Mouse (Mus musculus) kidney, adult 2 months (tissue): ENCODE measurements around the gene Mdk. TPM values are rescaled to one million over a fixed set of nuclear protein-coding genes. Genes with fewer than 3 reads are reported as not detected.

ENCODE experiments used
- DNase-seq: peaks from one replicate; pipeline ENCODE4 v3.0.0; 2021
- H3K27ac ChIP-seq: fragments of 200-500 bp; 2 replicates; pipeline ENCODE4 v1.5.1; 2012; ENCODE audit warnings: low read depth, low read length, control low read depth, inconsistent platforms; ENCODE audit not compliant: insufficient read depth
- H3K27me3 ChIP-seq: fragments of 200-500 bp; replicated peaks from 2 replicates; pipeline ENCODE4 v1.6.1; 2012; ENCODE audit warnings: mild to moderate bottlenecking, moderate library complexity, low read length, inconsistent platforms; ENCODE audit not compliant: control insufficient read depth, insufficient read depth
- H3K36me3 ChIP-seq: fragments of 200-500 bp; 2 replicates; pipeline ENCODE4 v1.6.1; 2012; ENCODE audit warnings: mild to moderate bottlenecking, moderate library complexity, low read length, inconsistent platforms; ENCODE audit not compliant: control insufficient read depth, insufficient read depth
- H3K4me1 ChIP-seq: fragments of 200-500 bp; 2 replicates; pipeline ENCODE4 v1.6.1; 2011; ENCODE audit warnings: low read length; ENCODE audit not compliant: control insufficient read depth, insufficient read depth
- H3K4me3 ChIP-seq: fragments of 200-500 bp; 2 replicates; pipeline ENCODE4 v1.5.1; 2011; ENCODE audit warnings: mild to moderate bottlenecking, low read depth, low read length, control low read depth; ENCODE audit not compliant: insufficient read depth
- CTCF ChIP-seq: fragments of 200-500 bp; conservative IDR thresholded peaks from 2 replicates; pipeline ENCODE4 v1.5.1; 2011; ENCODE audit warnings: low read depth, mild to moderate bottlenecking, control low read depth, low read length, moderate library complexity, mixed read lengths; ENCODE audit not compliant: insufficient read depth, insufficient read length
- POLR2A ChIP-seq: fragments of 200-500 bp; IDR thresholded peaks from one replicate; pipeline ENCODE4 v1.6.1; 2011; ENCODE audit warnings: low read depth, low read length, control low read depth
- WGBS: fragments of 180-500 bp; shearing (Covaris S2); methylation state at CpG from one replicate; pipeline ENCODE4 v1.1.7; 2018; 5-methylcytosine and 5-hydroxymethylcytosine counted together
- polyA plus RNA-seq: library from polyadenylated mRNA; depleted of rRNA; stranded (reverse); fragments of >200 nt; gene quantifications from 2 replicates; pipeline ENCODE4 v1.2.3, GENCODE M21; 2012

The Mdk gene
- polyA plus RNA-seq, 1 experiment = 80.1 TPM

GRCm38 (mm10) chr2:91921790-91922570, 10.1 kb downstream of the Mdk start:
- Histone ChIP-seq H3K27ac (no peak overlapping the region), H3K4me1 (peaks cover 3% of the 10 kb centered on the region; the same call in 1 of the 2 replicates), H3K27me3 (peaks cover 4% of the 10 kb centered on the region; the same call in 1 of the 2 replicates), H3K4me3 (peak overlapping the region; percentile 48), H3K36me3 (no peaks in the 10 kb centered on the region)
- WGBS = under 1% methylated on average over 63 of the region's 64 CpGs
- DNase-seq = peak; percentile 49
- TF ChIP-seq CTCF = 0 out of 2 replicates have a peak, but pooled peaks have one; percentile 20
- TF ChIP-seq POLR2A = no peak

- Histone ChIP-seq H3K27ac (no peak overlapping the region), H3K36me3 (no peaks in the 10 kb centered on the region), H3K27me3 (peaks cover 4% of the 10 kb centered on the region; the same call in 1 of the 2 replicates), H3K4me3 (peak overlapping the region; percentile 48; the same call in 1 of the 2 replicates), H3K4me1 (peaks cover 3% of the 10 kb centered on the region; the same call in 1 of the 2 replicates)
- peak; percentile 83 for DNase-seq
- WGBS = 2% methylated on average over 31 of the region's 31 CpGs
- TF ChIP-seq CTCF = no peak
- TF ChIP-seq POLR2A = no peak
Observed at GRCm38 (mm10) chr2:91921181-91921789, 10.8 kb downstream of the Mdk start.

DNA sequence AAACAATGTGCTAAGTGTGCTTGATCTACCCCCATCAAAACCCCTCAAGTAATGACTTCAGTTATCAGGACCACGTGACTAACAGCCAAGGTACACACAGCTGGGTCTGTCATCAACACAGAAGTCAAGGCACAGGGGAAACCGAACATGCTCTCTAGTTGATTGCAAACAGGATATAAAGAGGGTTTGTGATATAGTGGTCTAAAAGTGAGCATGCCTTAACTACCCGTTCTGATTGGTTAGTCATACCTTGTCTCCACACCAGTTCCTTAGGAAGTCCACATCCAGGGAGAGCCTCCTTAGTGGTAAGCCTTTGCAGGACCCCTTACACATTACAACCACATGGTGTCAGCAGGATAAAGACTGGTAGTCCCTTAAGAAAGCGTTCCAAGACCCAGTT, 12.0 kb downstream of the Mdk start:
- Histone ChIP-seq H3K27ac (no peak overlapping the region), H3K36me3 (no peaks in the 10 kb centered on the region), H3K27me3 (peaks cover 4% of the 10 kb centered on the region; the same call in 1 of the 2 replicates), H3K4me1 (peaks cover 3% of the 10 kb centered on the region; the same call in 1 of the 2 replicates), H3K4me3 (no peak overlapping the region)
- no peak for TF ChIP-seq POLR2A
- no peak for TF ChIP-seq CTCF
- 78% methylated on average over 4 of the region's 4 CpGs for WGBS
- no peak for DNase-seq

- H3K36me3 ChIP-seq = peaks cover 2% of the 10 kb centered on the region
- H3K4me3 ChIP-seq = no peak overlapping the region
- DNase-seq = no peak
- WGBS = 96% methylated on average over 7 of the region's 7 CpGs
- TF ChIP-seq CTCF (no peak), POLR2A (no peak)
- H3K27ac ChIP-seq = no peak overlapping the region
- H3K27me3 ChIP-seq = no peaks in the 10 kb centered on the region
- 0 out of 2 replicates have a peak, but pooled peaks cover 3% of the 10 kb centered on the region for H3K4me1 ChIP-seq
Observed at GRCm38 (mm10) chr2:91917096-91917495, 15.0 kb downstream of the Mdk start.

DNA sequence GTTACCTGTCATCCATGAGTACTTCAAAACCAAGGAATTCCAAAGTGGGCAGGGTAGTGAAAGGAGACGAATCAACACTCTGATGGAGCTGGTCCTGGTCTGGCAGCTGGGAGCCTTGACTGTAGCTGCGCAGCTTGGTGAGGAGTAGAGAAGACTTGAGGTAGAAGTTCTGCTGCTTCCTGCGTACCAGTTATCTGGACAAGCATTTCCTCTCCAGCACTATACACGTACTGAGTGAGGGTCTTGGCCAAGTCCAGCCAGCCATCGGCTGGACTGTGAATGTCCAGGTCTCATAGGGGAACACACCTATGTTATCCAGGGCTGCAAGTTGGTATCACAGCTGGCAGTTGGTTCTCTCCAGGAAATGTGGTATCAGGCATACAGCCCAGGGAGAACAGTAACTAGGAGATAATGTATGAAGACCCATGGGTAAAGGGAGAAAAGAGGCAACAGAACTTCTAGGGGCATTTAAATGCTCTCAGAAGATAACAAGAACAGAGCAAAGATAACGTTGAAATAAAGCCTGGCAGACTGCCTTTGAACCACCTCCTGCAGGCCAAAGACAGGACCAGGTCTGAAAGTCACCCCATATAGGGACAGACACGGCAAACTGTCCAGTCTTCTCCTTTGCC, 15.6 kb downstream of the Mdk start:
- Histone ChIP-seq H3K4me1 (0 out of 2 replicates have a peak, but pooled peaks cover 2% of the 10 kb centered on the region), H3K27ac (no peak overlapping the region), H3K4me3 (no peak overlapping the region), H3K27me3 (no peaks in the 10 kb centered on the region), H3K36me3 (peaks cover 2% of the 10 kb centered on the region)
- no peak for TF ChIP-seq POLR2A
- no peak for TF ChIP-seq CTCF
- 90% methylated on average over 7 of the region's 7 CpGs for WGBS
- no peak for DNase-seq

- Histone ChIP-seq H3K4me1 (no peaks in the 10 kb centered on the region), H3K36me3 (peaks cover 8% of the 10 kb centered on the region), H3K4me3 (no peak overlapping the region), H3K27me3 (no peaks in the 10 kb centered on the region), H3K27ac (no peak overlapping the region)
- 83% methylated on average over 7 of the region's 7 CpGs for WGBS
- no peak for DNase-seq
- no peak for TF ChIP-seq CTCF
- no peak for TF ChIP-seq POLR2A
Observed at GRCm38 (mm10) chr2:91913328-91914110, 18.6 kb downstream of the Mdk start.

GRCm38 (mm10) chr2:91912616-91913015, 19.5 kb downstream of the Mdk start:
- TF ChIP-seq POLR2A (no peak), CTCF (no peak)
- H3K27me3 ChIP-seq = no peaks in the 10 kb centered on the region
- H3K27ac ChIP-seq = no peak overlapping the region
- H3K4me3 ChIP-seq = no peak overlapping the region
- H3K36me3 ChIP-seq = peaks cover 8% of the 10 kb centered on the region
- DNase-seq = no peak
- 75% methylated on average over 3 of the region's 3 CpGs for WGBS
- H3K4me1 ChIP-seq = no peaks in the 10 kb centered on the region
